Mouse (Mus musculus) lung, postnatal 0 days (tissue): ENCODE results near the gene Adamts17.

Source experiments
- CTCF ChIP-seq: IDR thresholded peaks from 2 replicates; pipeline ENCODE4 v1.5.1; 2016; ENCODE audit warnings: antibody characterized with exemption, mild to moderate bottlenecking
- EP300 ChIP-seq: IDR thresholded peaks from 2 replicates; pipeline ENCODE4 v1.6.1; 2016; ENCODE audit warnings: antibody characterized with exemption, mild to moderate bottlenecking, control low read depth

DNA sequence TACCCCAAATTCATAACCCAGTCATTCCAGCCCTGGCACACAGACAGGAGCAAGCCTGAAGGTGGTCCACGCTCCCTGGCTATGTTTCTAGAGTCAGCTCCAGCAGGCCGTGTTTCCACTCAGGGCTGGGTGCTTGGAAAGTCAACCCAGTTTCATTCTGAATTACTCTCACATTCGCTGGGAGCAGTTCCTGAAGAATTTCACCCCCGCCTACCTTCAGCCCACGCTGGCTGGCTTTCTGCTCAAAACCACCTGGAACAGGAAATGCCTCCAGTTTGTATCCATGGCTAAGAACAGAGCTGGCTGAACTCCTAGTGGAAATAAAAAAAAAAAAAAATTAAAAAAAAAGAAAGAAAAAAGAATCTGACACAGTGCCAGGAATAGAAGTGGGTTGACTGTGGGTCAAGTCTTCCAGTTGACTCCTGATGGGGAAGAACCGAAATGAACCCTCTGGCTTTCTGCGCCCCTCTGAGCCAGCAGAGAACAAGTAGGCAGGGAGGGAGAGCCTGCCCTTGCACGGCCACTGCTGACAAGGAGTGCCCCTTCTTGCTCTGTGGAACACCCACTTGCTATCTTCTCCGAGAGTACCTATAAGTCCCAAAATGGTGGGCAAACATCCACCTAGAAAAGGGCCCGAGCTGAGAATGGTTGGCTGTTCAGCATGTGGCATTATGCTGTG is 225.2 kb downstream of the Adamts17 start:
- TF ChIP-seq CTCF, result no peak
- no peak for TF ChIP-seq EP300
